Mouse (Mus musculus): Measurements from ENCODE around the gene Pole4.

- TF ChIP-seq CTCF (IDR thresholded peaks at IDR 0.05; ENCODE audit: extremely low read depth, insufficient read length, insufficient replicate concordance, low read depth, low read length) (no peak), POLR2A (IDR thresholded peaks at IDR 0.05; ENCODE audit: low read depth, low read length) (no peak)
These were observed 23.5 kb upstream of the Pole4 start for GRCm38 (mm10) chr6:82728635-82729034.

Data from small intestine, adult 2 months (tissue).